Mouse (Mus musculus) gastrocnemius, postnatal 14 days (tissue): ENCODE data around the gene Arfrp1. TPM values are rescaled to one million over a fixed set of nuclear protein-coding genes. Genes with fewer than 3 reads are reported as not detected.
A peak's percentile ranks its signal among the peaks of the same experiment; 100 is the strongest.

Experiments used
- DNase-seq: peaks from one replicate; pipeline ENCODE4 v3.0.0; 2021; ENCODE audit warnings: mixed read lengths
- intact Hi-C: fragments of 180-260 bp; cut with DNase I; formaldehyde crosslinking; loops from one replicate; pipeline ENCODE4 v1.15.1; 2025; ENCODE audit warnings: low total_unique reads
- long read RNA-seq, 2 experiments: library from polyadenylated mRNA; stranded (forward); transcript quantifications; one replicate each; pipeline ENCODE4 v2.0.0; 2021
- total RNA-seq, 2 experiments: library from RNA; stranded (reverse); gene quantifications; 2 replicates each; pipeline ENCODE4 v1.2.3; 2021

Arfrp1 gene
- total RNA-seq = 10 to 100 TPM; 21.0 to 21.8 TPM
- long read RNA-seq, experiment 1, transcript Arfrp1-203 (8 exons, 2,447 nt) = major isoform, 11 of 20 reads
- long read RNA-seq, experiment 1, partial matches to known transcripts = 2 of 20 reads
- long read RNA-seq, experiment 1, other reads (novel, unspliced or antisense) = 6 of 20 reads
- long read RNA-seq, experiment 2, transcript Arfrp1-203 (8 exons, 2,447 nt) = major isoform, 17 of 27 reads
- long read RNA-seq, experiment 2, partial matches to known transcripts = 2 of 27 reads
- long read RNA-seq, experiment 2, other reads (novel, unspliced or antisense) = 6 of 27 reads

- intact Hi-C loops = no loop called here
- peak; percentile 91 for DNase-seq
Measured at GRCm38 (mm10) chr2:181364860-181365596, at the start of gene Arfrp1, which contains the start of gene Zgpat. Arfrp1 (minus strand) TSS chr2:181365404. Zgpat (plus strand) TSS chr2:181364928.

GRCm38 (mm10) chr2:181413141-181413540, 47.9 kb upstream of the Arfrp1 start:
- intact Hi-C loops = no loop called here
- DNase-seq = no peak

- peak; percentile 73 for DNase-seq
- intact Hi-C loops = no loop called here
Measured at GRCm38 (mm10) chr2:181410760-181411473, 45.7 kb upstream of the Arfrp1 start.

- no peak for DNase-seq
- intact Hi-C loops = loop anchor here (5.0 kb wide), 1 partner anchor 83 kb away; the partner anchor contains the start of gene Abhd16b
Measured at GRCm38 (mm10) chr2:181409643-181410042, 44.4 kb upstream of the Arfrp1 start.

- no peak for DNase-seq
- intact Hi-C loops = no loop called here
Measured at GRCm38 (mm10) chr2:181403722-181404121, 38.5 kb upstream of the Arfrp1 start.

GRCm38 (mm10) chr2:181401497-181401896, 36.3 kb upstream of the Arfrp1 start:
- DNase-seq = no peak
- intact Hi-C loops = no loop called here

GRCm38 (mm10) chr2:181397207-181397761, 32.1 kb upstream of the Arfrp1 start:
- DNase-seq = no peak
- intact Hi-C loops = no loop called here

- no peak for DNase-seq
- intact Hi-C loops = loop anchor here (5.0 kb wide), 2 partner anchors 173 to 203 kb away; partner anchors contain the start of gene Samd10
Measured at GRCm38 (mm10) chr2:181394086-181394485, 28.9 kb upstream of the Arfrp1 start.

- DNase-seq = peak; percentile 83
- intact Hi-C loops = loop anchor here (5.0 kb wide), 2 partner anchors 175 to 205 kb away; partner anchors contain the start of gene Samd10
Measured at GRCm38 (mm10) chr2:181392600-181393213, 27.5 kb upstream of the Arfrp1 start.

- no peak for DNase-seq
- intact Hi-C loops = loop anchor here (5.0 kb wide), 2 partner anchors 176 to 206 kb away; partner anchors contain the start of gene Samd10
Measured at GRCm38 (mm10) chr2:181391541-181391940, 26.3 kb upstream of the Arfrp1 start.

GRCm38 (mm10) chr2:181391022-181391421, 25.8 kb upstream of the Arfrp1 start:
- DNase-seq = no peak
- intact Hi-C loops = loop anchor here (5.0 kb wide), 2 partner anchors 176 to 206 kb away; partner anchors contain the start of gene Samd10

GRCm38 (mm10) chr2:181390136-181390870, 25.1 kb upstream of the Arfrp1 start:
- intact Hi-C loops = loop anchor here (5.0 kb wide), 2 partner anchors 177 to 207 kb away; partner anchors contain the start of gene Samd10
- no peak for DNase-seq

- DNase-seq = no peak
- intact Hi-C loops = no loop called here
Measured at GRCm38 (mm10) chr2:181386663-181387210, 21.5 kb upstream of the Arfrp1 start.

- peak; percentile 81 for DNase-seq
- intact Hi-C loops = no loop called here
Measured at GRCm38 (mm10) chr2:181385885-181386284, 20.7 kb upstream of the Arfrp1 start.

- peak; percentile 87 for DNase-seq
- intact Hi-C loops = no loop called here
Measured at GRCm38 (mm10) chr2:181384919-181385391, 19.8 kb upstream of the Arfrp1 start.

- no peak for DNase-seq
- intact Hi-C loops = no loop called here
Measured at GRCm38 (mm10) chr2:181384463-181384862, 19.3 kb upstream of the Arfrp1 start.

GRCm38 (mm10) chr2:181381631-181382306, 16.6 kb upstream of the Arfrp1 start:
- intact Hi-C loops = no loop called here
- DNase-seq = no peak
